Mouse (Mus musculus) neutrophil, adult 5-6 weeks (primary cell): ENCODE results near the gene Nrxn2. TPM values are rescaled to one million over a fixed set of nuclear protein-coding genes. Genes with fewer than 3 reads are reported as not detected.

Experiments
- total RNA-seq: library from RNA; stranded (forward); fragments of 200-1000 nt; gene quantifications from 2 replicates; pipeline ENCODE4 v1.2.3, GENCODE M21; 2017

The Nrxn2 gene
- total RNA-seq, 1 experiment from 2014 or later = 0.70 TPM

Other genes with a start within 250 kb of the Nrxn2 start
- not detected in 2 replicates for gene Majin, start 234.3 kb upstream of the Nrxn2 start, total RNA-seq
- not detected in 2 replicates for gene Gpha2, start 192.4 kb upstream of the Nrxn2 start, total RNA-seq
- gene Ppp2r5b, start 182.9 kb upstream of the Nrxn2 start, total RNA-seq = 21.8 and 22.1 TPM in 2 replicates
- 43.0 and 49.3 TPM in 2 replicates for gene Atg2a, start 177.1 kb upstream of the Nrxn2 start, total RNA-seq
- 126 and 148 TPM in 2 replicates for gene Ehd1, start 142.0 kb upstream of the Nrxn2 start, total RNA-seq
- gene Cdc42bpg, start 112.3 kb upstream of the Nrxn2 start, total RNA-seq = 4.4 and 10.9 TPM in 2 replicates
- 29.5 and 33.6 TPM in 2 replicates for gene Men1, start 83.8 kb upstream of the Nrxn2 start, total RNA-seq
- 791 and 881 TPM in 2 replicates for gene Map4k2, start 77.6 kb upstream of the Nrxn2 start, total RNA-seq
- 370 and 400 TPM in 2 replicates for gene Sf1, start 55.0 kb upstream of the Nrxn2 start, total RNA-seq
- 8.7 and 14.1 TPM in 2 replicates for gene Pygm, start 34.3 kb upstream of the Nrxn2 start, total RNA-seq
- gene Rasgrp2, start 19.4 kb upstream of the Nrxn2 start, total RNA-seq = 447 and 491 TPM in 2 replicates
- gene Slc22a12, start 124.3 kb downstream of the Nrxn2 start, total RNA-seq = 0.12 TPM in 1 of 2 replicates, not detected in the other